Mouse (Mus musculus) liver, embryonic 14.5 days (tissue): ENCODE measurements around the gene Maff.

Experiments used
- CTCF ChIP-seq: IDR thresholded peaks from 2 replicates; pipeline ENCODE4 v1.5.1; 2016; ENCODE audit warnings: antibody characterized with exemption, low read depth, control low read depth
- EP300 ChIP-seq: IDR thresholded peaks from 2 replicates; pipeline ENCODE4 v1.6.1; 2016; ENCODE audit warnings: antibody characterized with exemption, low read depth

GRCm38 (mm10) chr15:79374760-79375159 lies 28.3 kb downstream of the Maff start:
- TF ChIP-seq EP300 (no peak), CTCF (no peak)
